Mouse (Mus musculus): ENCODE measurements around the gene Anks4b. TPM values are rescaled to one million over a fixed set of nuclear protein-coding genes. Genes with fewer than 3 reads are reported as not detected.

Gene Anks4b
- total and polyA plus RNA-seq, 2 experiments, result 17.0 to 40.0 TPM

- no peak for DNase-seq (ENCODE audit: extremely low read depth, low read depth, low spot score)
- Histone ChIP-seq H3K4me1 (ENCODE audit: control insufficient read depth, insufficient read depth, low read length) (no peaks in the 10 kb centered on the region), H3K27ac (replicated peaks; ENCODE audit: insufficient read depth, low read depth, low read length) (no peak overlapping the region), H3K36me3 (ENCODE audit: control insufficient read depth, insufficient read depth, low read length) (no peaks in the 10 kb centered on the region), H3K4me3 (ENCODE audit: insufficient read depth, low read depth, low read length) (no peak overlapping the region), H3K27me3 (ENCODE audit: control insufficient read depth, insufficient read depth, low read length) (no peaks in the 10 kb centered on the region), H3K9ac (ENCODE audit: low read depth, low read length) (no peak overlapping the region), H3K79me2 (ENCODE audit: control insufficient read depth, insufficient read depth, low read length) (no peaks in the 10 kb centered on the region)
- TF ChIP-seq POLR2A (IDR thresholded peaks at IDR 0.05; ENCODE audit: extremely low read depth, insufficient read depth, low read length), result no peak
- no peak for TF ChIP-seq CTCF (IDR thresholded peaks at IDR 0.05; ENCODE audit: low read depth, low read length)
- WGBS, result 79% methylated on average over 1 of the region's 1 CpGs
These were observed 30.9 kb upstream of the Anks4b start for GRCm38 (mm10) chr7:120142743-120143142.

DNA sequence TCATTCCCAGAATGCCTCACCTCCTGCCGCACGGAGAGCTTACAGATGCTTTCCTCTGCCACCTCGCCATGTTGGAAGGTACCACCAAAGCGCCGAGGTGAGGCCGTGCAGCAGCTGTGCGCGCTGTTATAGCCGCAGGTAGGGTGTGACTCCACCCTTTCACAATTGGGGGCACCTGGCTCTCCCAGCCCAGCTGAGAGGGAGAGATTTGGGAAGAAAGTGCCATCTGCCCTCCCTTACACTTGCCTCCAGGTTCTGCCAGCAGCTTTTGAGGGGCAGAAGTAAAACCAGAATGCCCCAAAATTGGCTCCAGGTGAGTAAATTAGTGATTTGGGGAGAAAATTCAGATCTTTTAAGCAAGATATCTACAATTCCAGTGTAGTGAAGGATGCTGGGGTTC, 28.5 kb upstream of the Anks4b start, which contains the start of gene Zp2:
Gene Zp2 (minus strand): TSS at position 101 of the 400 bp plus-strand sequence.
- no peak within 1 kb of the TSS for H3K4me3 ChIP-seq (ENCODE audit: insufficient read depth, low read depth, low read length)
- 77% methylated on average over 9 of the region's 9 CpGs for WGBS
- peaks cover 7% of the 10 kb centered on the region for H3K4me1 ChIP-seq (ENCODE audit: control insufficient read depth, insufficient read depth, low read length)
- no peak within 1 kb of the TSS for H3K9ac ChIP-seq (ENCODE audit: low read depth, low read length)
- H3K79me2 ChIP-seq (ENCODE audit: control insufficient read depth, insufficient read depth, low read length), result no peaks in the 10 kb centered on the region
- no peaks in the 10 kb centered on the region for H3K27me3 ChIP-seq (ENCODE audit: control insufficient read depth, insufficient read depth, low read length)
- H3K36me3 ChIP-seq (ENCODE audit: control insufficient read depth, insufficient read depth, low read length), result no peaks in the 10 kb centered on the region
- TF ChIP-seq CTCF (IDR thresholded peaks at IDR 0.05; ENCODE audit: low read depth, low read length) (no peak), POLR2A (IDR thresholded peaks at IDR 0.05; ENCODE audit: extremely low read depth, insufficient read depth, low read length) (no peak)
- no peak for DNase-seq (ENCODE audit: extremely low read depth, low read depth, low spot score)
- no peak within 1 kb of the TSS for H3K27ac ChIP-seq (replicated peaks; ENCODE audit: insufficient read depth, low read depth, low read length)

DNA sequence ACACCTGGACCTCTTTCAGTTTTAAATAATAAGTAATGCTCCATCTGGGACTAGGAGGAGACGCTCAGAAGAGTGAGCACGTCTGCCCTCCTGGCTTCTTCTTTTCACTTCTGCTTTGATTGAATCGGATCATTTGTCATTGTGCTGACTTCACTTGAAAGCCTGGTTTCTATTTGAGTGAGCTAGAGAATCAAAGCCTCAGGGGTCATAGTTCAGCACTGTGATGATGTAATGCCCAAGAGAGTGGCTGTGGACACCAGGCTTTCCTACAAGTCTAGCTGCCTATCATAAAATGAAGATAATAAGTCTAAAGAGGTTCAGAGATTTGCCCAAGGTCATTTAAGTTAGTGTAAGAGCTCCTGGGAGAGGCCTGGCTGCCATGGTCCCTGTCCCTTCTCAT, 23.4 kb upstream of the Anks4b start:
- peak; percentile 92 for DNase-seq (ENCODE audit: extremely low read depth, low read depth, low spot score)
- Histone ChIP-seq H3K27ac (replicated peaks; ENCODE audit: insufficient read depth, low read depth, low read length) (peak overlapping the region; percentile 82), H3K9ac (ENCODE audit: low read depth, low read length) (no peak overlapping the region), H3K27me3 (ENCODE audit: control insufficient read depth, insufficient read depth, low read length) (no peaks in the 10 kb centered on the region), H3K36me3 (ENCODE audit: control insufficient read depth, insufficient read depth, low read length) (no peaks in the 10 kb centered on the region), H3K4me1 (ENCODE audit: control insufficient read depth, insufficient read depth, low read length) (peaks cover 9% of the 10 kb centered on the region), H3K79me2 (ENCODE audit: control insufficient read depth, insufficient read depth, low read length) (no peaks in the 10 kb centered on the region), H3K4me3 (ENCODE audit: insufficient read depth, low read depth, low read length) (no peak overlapping the region)
- WGBS, result 9% methylated on average over 3 of the region's 3 CpGs
- no peak for TF ChIP-seq POLR2A (IDR thresholded peaks at IDR 0.05; ENCODE audit: extremely low read depth, insufficient read depth, low read length)
- TF ChIP-seq CTCF (IDR thresholded peaks at IDR 0.05; ENCODE audit: low read depth, low read length), result no peak

- DNase-seq (ENCODE audit: extremely low read depth, low read depth, low spot score), result peak; percentile 58
- H3K4me3 ChIP-seq (ENCODE audit: insufficient read depth, low read depth, low read length), result no peak overlapping the region
- H3K9ac ChIP-seq (ENCODE audit: low read depth, low read length), result no peak overlapping the region
- 31% methylated on average over 2 of the region's 2 CpGs for WGBS
- no peak overlapping the region for H3K27ac ChIP-seq (replicated peaks; ENCODE audit: insufficient read depth, low read depth, low read length)
- H3K79me2 ChIP-seq (ENCODE audit: control insufficient read depth, insufficient read depth, low read length), result no peaks in the 10 kb centered on the region
- H3K36me3 ChIP-seq (ENCODE audit: control insufficient read depth, insufficient read depth, low read length), result no peaks in the 10 kb centered on the region
- TF ChIP-seq POLR2A (IDR thresholded peaks at IDR 0.05; ENCODE audit: extremely low read depth, insufficient read depth, low read length) (no peak), CTCF (IDR thresholded peaks at IDR 0.05; ENCODE audit: low read depth, low read length) (no peak)
- H3K27me3 ChIP-seq (ENCODE audit: control insufficient read depth, insufficient read depth, low read length), result no peaks in the 10 kb centered on the region
- H3K4me1 ChIP-seq (ENCODE audit: control insufficient read depth, insufficient read depth, low read length), result peaks cover 9% of the 10 kb centered on the region
These were observed 22.8 kb upstream of the Anks4b start for GRCm38 (mm10) chr7:120150898-120151297.

DNA sequence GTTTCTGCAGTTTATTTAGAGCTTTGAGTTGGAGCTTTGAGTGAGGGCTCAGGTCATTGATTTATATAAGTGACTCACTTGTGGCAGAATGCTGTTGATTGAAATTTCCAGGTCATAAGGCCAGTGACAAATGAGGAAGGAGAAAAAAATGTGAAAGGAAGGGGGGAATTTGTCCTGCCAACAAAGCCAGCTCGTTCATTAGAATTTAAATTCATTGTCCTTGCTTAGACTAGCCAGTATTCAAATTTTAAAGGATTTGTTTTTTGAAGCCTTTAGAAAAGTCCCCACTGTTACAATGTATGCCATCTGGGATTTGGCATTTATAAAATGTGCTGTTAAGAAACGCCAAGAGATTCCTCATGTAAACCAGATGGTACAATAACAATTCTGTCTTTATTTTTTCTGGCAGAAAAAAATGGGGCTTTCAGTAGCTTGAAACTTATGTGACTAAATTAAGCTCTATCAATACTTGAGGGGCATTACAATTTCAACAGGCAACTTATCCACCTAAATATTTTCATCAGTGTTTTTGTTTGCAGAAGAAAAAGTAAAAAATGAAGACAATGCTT, 16.7 kb upstream of the Anks4b start:
- no peak for DNase-seq (ENCODE audit: extremely low read depth, low read depth, low spot score)
- Histone ChIP-seq H3K9ac (ENCODE audit: low read depth, low read length) (no peak overlapping the region), H3K4me3 (ENCODE audit: insufficient read depth, low read depth, low read length) (no peak overlapping the region), H3K36me3 (ENCODE audit: control insufficient read depth, insufficient read depth, low read length) (no peaks in the 10 kb centered on the region), H3K27me3 (ENCODE audit: control insufficient read depth, insufficient read depth, low read length) (no peaks in the 10 kb centered on the region), H3K4me1 (ENCODE audit: control insufficient read depth, insufficient read depth, low read length) (no peaks in the 10 kb centered on the region), H3K27ac (replicated peaks; ENCODE audit: insufficient read depth, low read depth, low read length) (no peak overlapping the region), H3K79me2 (ENCODE audit: control insufficient read depth, insufficient read depth, low read length) (no peaks in the 10 kb centered on the region)
- TF ChIP-seq POLR2A (IDR thresholded peaks at IDR 0.05; ENCODE audit: extremely low read depth, insufficient read depth, low read length) (no peak), CTCF (IDR thresholded peaks at IDR 0.05; ENCODE audit: low read depth, low read length) (no peak)
- WGBS, result 70% methylated on average over 2 of the region's 2 CpGs

DNA sequence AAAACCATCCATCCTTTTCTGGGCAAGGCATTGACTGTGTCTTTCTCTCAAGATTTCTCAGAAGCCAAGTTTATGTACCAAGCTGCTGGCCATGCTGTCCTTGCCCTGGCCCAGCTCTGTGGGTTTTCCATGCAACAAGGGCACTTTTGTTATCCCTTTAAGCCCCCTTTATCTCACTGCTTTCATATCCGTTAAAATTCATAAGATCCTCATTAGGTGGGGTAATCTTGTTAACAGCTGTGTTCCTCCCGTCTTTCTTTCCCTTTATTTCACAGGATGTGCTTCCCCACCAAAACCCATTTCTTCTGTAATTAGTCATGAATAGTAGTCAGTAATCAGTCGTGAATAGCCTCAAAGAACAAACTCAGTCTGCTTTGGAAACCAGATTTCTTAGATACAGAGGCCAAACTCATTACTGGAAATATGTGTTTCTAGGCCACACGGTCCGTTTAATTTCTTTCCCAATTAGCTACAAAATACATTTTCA, 16.0 kb upstream of the Anks4b start:
- Histone ChIP-seq H3K4me1 (ENCODE audit: control insufficient read depth, insufficient read depth, low read length) (no peaks in the 10 kb centered on the region), H3K36me3 (ENCODE audit: control insufficient read depth, insufficient read depth, low read length) (no peaks in the 10 kb centered on the region), H3K9ac (ENCODE audit: low read depth, low read length) (no peak overlapping the region), H3K27ac (replicated peaks; ENCODE audit: insufficient read depth, low read depth, low read length) (no peak overlapping the region), H3K27me3 (ENCODE audit: control insufficient read depth, insufficient read depth, low read length) (no peaks in the 10 kb centered on the region), H3K79me2 (ENCODE audit: control insufficient read depth, insufficient read depth, low read length) (no peaks in the 10 kb centered on the region), H3K4me3 (ENCODE audit: insufficient read depth, low read depth, low read length) (no peak overlapping the region)
- no peak for TF ChIP-seq POLR2A (IDR thresholded peaks at IDR 0.05; ENCODE audit: extremely low read depth, insufficient read depth, low read length)
- DNase-seq (ENCODE audit: extremely low read depth, low read depth, low spot score), result no peak
- 71% methylated on average over 5 of the region's 5 CpGs for WGBS
